Mouse (Mus musculus) heart, postnatal 0 days (tissue): ENCODE measurements around the gene Shroom3. TPM values are rescaled to one million over a fixed set of nuclear protein-coding genes. Genes with fewer than 3 reads are reported as not detected.

Experiments used
- ATAC-seq: fragments of 200-750 bp; cut with Nextera tagmentation; 2 replicates; pipeline ENCODE4 v1.8.0; 2017; ENCODE audit warnings: low read depth, moderate number of reproducible peaks, moderate library complexity; ENCODE audit not compliant: insufficient read depth
- DNase-seq: peaks from one replicate; pipeline ENCODE4 v3.0.0-alpha.2; 2016; ENCODE audit warnings: low spot score
- H3K27ac ChIP-seq: fragments of 300-500 bp; sonication (generic); 2 replicates; pipeline ENCODE4 v1.5.1; 2014; ENCODE audit warnings: low read depth, mild to moderate bottlenecking
- H3K27me3 ChIP-seq: fragments of 300-500 bp; sonication (generic); 2 replicates; pipeline ENCODE4 v1.6.1; 2014; ENCODE audit warnings: low read length, mixed read lengths; ENCODE audit not compliant: control insufficient read depth, insufficient read depth
- H3K36me3 ChIP-seq: fragments of 300-500 bp; sonication (generic); replicated peaks from 2 replicates; pipeline ENCODE4 v1.6.1; 2014; ENCODE audit warnings: low read length, mixed read lengths; ENCODE audit not compliant: control insufficient read depth, insufficient read depth
- H3K4me1 ChIP-seq: fragments of 300-500 bp; sonication (generic); 2 replicates; pipeline ENCODE4 v1.6.1; 2014; ENCODE audit warnings: antibody characterized with exemption; ENCODE audit not compliant: control insufficient read depth, insufficient read depth
- H3K4me2 ChIP-seq: fragments of 300-500 bp; sonication (generic); 2 replicates; pipeline ENCODE4 v1.6.1; 2014; ENCODE audit warnings: low read depth, mild to moderate bottlenecking, low read length, moderate library complexity
- H3K4me3 ChIP-seq: fragments of 300-500 bp; sonication (generic); 2 replicates; pipeline ENCODE4 v1.5.1; 2014; ENCODE audit warnings: low read depth, low read length
- H3K9ac ChIP-seq: fragments of 300-500 bp; sonication (generic); replicated peaks from 2 replicates; pipeline ENCODE4 v1.6.1; 2014; ENCODE audit warnings: low read depth, low read length, mixed read lengths
- H3K9me3 ChIP-seq: fragments of 300-500 bp; sonication (generic); replicated peaks from 2 replicates; pipeline ENCODE4 v1.6.1; 2016; ENCODE audit warnings: low read length; ENCODE audit not compliant: control insufficient read depth
- CTCF ChIP-seq: IDR thresholded peaks from 2 replicates; pipeline ENCODE4 v1.5.1; 2016; ENCODE audit warnings: antibody characterized with exemption, control low read depth, low read depth
- EP300 ChIP-seq: IDR thresholded peaks from 2 replicates; pipeline ENCODE4 v1.6.1; 2016; ENCODE audit warnings: antibody characterized with exemption, low read depth
- WGBS: fragments of 180-500 bp; shearing (Covaris S2); extraction: QIAGEN DNeasy Blood & Tissue Kit; methylation state at CpG from one replicate; pipeline ENCODE4 v1.1.7; 2014; 5-methylcytosine and 5-hydroxymethylcytosine counted together
- polyA plus RNA-seq: library from polyadenylated mRNA; unstranded; fragments of >200 nt; fragmentation: Nextera tagmentation; extraction: Ambion mirVana; gene quantifications from 2 replicates; pipeline ENCODE4 v1.2.1, GENCODE M21; 2015
- total RNA-seq: library from RNA; depleted of rRNA; stranded (reverse); fragments of >200 nt; gene quantifications from 2 replicates; pipeline ENCODE4 v1.2.3, GENCODE M21; 2014; ENCODE audit warnings: low replicate concordance

The Shroom3 gene
- total and polyA plus RNA-seq, 2 experiments from 2014 or later = 13.3 to 72.4 TPM

DNA sequence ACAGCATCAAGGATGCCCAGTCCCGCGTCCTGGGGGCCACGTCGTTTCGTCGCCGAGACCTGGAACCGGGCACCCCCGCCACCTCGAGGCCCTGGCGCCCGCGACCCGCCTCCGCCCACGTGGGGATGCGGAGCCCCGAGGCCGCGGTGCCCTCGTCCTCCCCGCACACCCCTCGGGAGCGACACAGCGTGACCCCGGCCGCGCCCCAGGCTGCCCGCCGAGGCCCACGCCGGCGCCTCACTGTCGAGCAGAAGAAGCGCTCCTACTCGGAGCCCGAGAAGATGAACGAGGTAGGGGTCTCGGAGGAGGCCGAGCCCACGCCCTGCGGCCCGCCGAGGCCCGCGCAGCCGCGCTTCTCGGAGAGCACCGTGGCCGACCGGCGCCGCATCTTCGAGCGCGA, 258.9 kb downstream of the Shroom3 start:
- Histone ChIP-seq H3K4me3 (no peak overlapping the region), H3K36me3 (peaks cover 49% of the 10 kb centered on the region), H3K4me1 (no peaks in the 10 kb centered on the region), H3K27me3 (no peaks in the 10 kb centered on the region), H3K9ac (no peak overlapping the region), H3K4me2 (no peak overlapping the region), H3K9me3 (peaks cover 13% of the 10 kb centered on the region), H3K27ac (no peak overlapping the region)
- DNase-seq (no peak), ATAC-seq (no peak)
- no peak for TF ChIP-seq EP300
- TF ChIP-seq CTCF = no peak
- 74% methylated on average over 57 of the region's 57 CpGs for WGBS

DNA sequence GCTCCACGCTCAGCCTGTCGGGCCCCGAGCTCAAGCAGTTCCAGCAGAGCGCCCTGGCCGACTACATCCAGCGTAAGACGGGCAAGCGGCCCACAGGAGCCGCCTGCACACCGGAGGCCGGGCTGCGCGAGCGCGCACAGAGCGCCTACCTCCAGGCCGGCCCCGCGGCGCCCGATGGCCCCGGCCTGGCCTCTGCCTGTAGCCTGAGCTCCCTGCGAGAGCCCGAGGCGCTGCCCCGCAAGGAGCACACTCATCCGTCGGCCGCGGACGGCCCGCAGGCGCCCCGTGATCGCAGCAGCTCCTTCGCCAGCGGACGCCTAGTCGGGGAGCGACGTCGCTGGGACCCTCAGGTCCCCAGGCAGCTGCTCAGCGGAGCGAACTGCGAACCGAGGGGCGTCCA, 259.3 kb downstream of the Shroom3 start:
- ATAC-seq (peak; percentile 22; the same call in 1 of the 2 replicates), DNase-seq (no peak)
- Histone ChIP-seq H3K27me3 (no peaks in the 10 kb centered on the region), H3K4me1 (no peaks in the 10 kb centered on the region), H3K36me3 (peaks cover 49% of the 10 kb centered on the region), H3K4me3 (no peak overlapping the region), H3K27ac (no peak overlapping the region), H3K9ac (no peak overlapping the region), H3K4me2 (no peak overlapping the region), H3K9me3 (peaks cover 13% of the 10 kb centered on the region)
- 73% methylated on average over 47 of the region's 47 CpGs for WGBS
- TF ChIP-seq CTCF = no peak
- TF ChIP-seq EP300 = no peak

DNA sequence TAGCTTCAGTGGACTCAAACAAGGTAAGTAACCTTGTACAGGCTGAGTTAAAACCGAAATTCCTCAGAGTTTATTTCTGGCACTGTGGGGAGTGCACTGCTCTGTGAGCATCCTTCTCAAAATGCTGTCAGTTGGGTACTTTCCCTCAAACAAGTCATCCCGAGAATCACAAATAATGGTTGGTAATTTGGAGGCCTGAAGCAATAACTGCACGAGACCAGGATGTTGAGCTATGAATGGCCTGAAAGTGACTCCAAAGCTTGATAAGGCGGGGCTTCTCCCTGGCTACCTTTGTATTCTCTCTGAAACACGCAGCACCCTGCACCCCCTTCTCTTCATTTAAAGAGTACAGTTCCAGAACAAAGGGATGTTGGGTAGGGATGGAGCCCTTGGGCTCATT, 261.6 kb downstream of the Shroom3 start:
- WGBS = 62% methylated on average over 5 of the region's 5 CpGs
- no peak for ATAC-seq
- TF ChIP-seq CTCF = no peak
- no peak for TF ChIP-seq EP300

DNA sequence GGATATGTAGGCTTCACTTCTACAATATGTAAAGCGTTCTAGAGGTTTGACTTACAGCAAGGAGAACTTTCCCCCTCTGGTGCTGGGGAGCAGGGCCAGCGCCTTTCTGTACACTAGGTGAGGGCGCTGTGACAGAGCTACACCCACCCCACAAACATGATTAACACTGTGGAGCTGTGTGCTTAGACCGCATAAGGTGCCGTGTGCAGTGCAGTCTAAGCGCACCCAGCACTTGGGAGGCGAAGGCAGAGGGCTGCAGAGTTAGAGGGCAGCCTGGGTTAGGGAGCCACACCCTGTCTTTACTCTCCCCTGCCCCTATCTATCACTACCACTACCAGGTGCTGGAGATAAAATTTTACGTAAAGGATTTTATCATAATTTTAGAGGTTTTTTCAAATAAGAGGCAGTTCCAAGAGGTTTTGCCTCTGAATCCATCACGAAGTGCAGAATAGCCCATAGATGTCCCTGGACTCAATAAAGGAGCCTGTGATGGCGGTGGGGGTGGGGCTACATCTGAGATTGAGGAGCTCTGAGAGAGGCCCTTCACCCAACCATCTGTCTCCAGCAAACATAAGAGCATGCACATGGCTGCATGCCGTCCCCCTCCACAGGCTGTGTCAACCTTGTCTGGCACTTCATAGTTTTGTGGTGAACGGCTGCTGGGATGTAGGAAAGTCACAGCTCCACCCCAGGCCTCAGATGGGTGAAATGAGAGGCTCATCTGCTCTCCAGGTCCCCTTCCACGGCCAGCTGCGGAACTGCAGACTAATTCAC, 265.9 kb downstream of the Shroom3 start:
- ATAC-seq = 0 out of 2 replicates have a peak, but pooled peaks have one; percentile 22
- Histone ChIP-seq H3K27me3 (no peaks in the 10 kb centered on the region), H3K4me2 (no peak overlapping the region), H3K4me3 (no peak overlapping the region), H3K27ac (no peak overlapping the region), H3K9ac (no peak overlapping the region), H3K36me3 (peaks cover 54% of the 10 kb centered on the region), H3K9me3 (no peaks in the 10 kb centered on the region), H3K4me1 (no peaks in the 10 kb centered on the region)
- TF ChIP-seq CTCF (no peak), EP300 (no peak)
- WGBS = 68% methylated on average over 14 of the region's 14 CpGs
- no peak for DNase-seq

More for the DNA sequence above, 261.6 kb downstream of the Shroom3 start:
- no peak overlapping the region for H3K27ac ChIP-seq
- DNase-seq = no peak
- H3K4me3 ChIP-seq = no peak overlapping the region
- H3K36me3 ChIP-seq = peaks cover 57% of the 10 kb centered on the region
- H3K27me3 ChIP-seq = no peaks in the 10 kb centered on the region
- peaks cover 13% of the 10 kb centered on the region for H3K9me3 ChIP-seq
- no peaks in the 10 kb centered on the region for H3K4me1 ChIP-seq
- H3K9ac ChIP-seq = no peak overlapping the region
- no peak overlapping the region for H3K4me2 ChIP-seq

DNA sequence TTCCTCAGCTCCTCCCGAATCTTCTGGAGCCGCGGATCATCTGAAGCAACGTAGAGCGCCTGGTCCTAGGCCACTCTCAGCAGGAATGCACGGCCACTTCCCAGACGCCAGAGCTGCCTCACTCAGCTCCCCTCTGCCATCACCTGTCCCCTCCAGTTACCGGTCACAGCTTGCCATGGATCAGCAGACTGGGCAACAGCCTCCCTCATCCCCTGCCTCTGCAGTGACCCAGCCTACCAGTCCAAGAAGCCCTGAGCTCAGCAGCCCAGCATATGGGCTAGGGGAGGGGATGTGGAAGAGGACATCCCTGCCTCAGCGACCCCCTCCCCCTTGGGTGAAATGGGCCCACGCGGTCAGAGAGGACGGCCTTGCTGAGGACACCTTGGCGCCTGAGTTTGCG, 267.3 kb downstream of the Shroom3 start:
- TF ChIP-seq CTCF = no peak
- no peak for TF ChIP-seq EP300
- Histone ChIP-seq H3K4me3 (no peak overlapping the region), H3K9me3 (no peaks in the 10 kb centered on the region), H3K27me3 (no peaks in the 10 kb centered on the region), H3K27ac (no peak overlapping the region), H3K4me2 (no peak overlapping the region), H3K9ac (no peak overlapping the region), H3K36me3 (peaks cover 54% of the 10 kb centered on the region), H3K4me1 (no peaks in the 10 kb centered on the region)
- no peak for DNase-seq
- ATAC-seq = no peak
- WGBS = 67% methylated on average over 14 of the region's 14 CpGs

DNA sequence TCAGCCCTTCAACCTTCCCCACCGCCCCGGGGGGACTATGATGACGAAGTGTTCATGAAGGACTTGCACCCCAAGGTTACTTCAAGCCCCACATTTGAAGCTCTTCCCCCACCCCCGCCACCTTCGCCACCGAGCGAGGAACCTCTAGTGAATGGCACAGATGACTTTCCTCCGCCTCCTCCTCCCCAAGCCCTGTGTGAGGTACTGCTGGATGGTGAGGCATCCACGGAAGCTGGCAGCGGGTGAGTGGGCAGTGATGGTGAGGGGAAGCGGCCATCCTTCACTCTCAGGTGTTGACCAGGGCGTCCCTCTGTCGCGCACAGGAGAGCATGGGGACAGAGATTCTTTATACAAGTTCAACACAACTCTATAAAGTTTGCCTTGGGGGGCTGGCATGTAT, 267.8 kb downstream of the Shroom3 start:
- no peak for TF ChIP-seq EP300
- TF ChIP-seq CTCF = no peak
- Histone ChIP-seq H3K4me1 (no peaks in the 10 kb centered on the region), H3K36me3 (peaks cover 56% of the 10 kb centered on the region), H3K27ac (no peak overlapping the region), H3K9ac (no peak overlapping the region), H3K27me3 (no peaks in the 10 kb centered on the region), H3K4me2 (no peak overlapping the region), H3K9me3 (no peaks in the 10 kb centered on the region), H3K4me3 (no peak overlapping the region)
- 89% methylated on average over 14 of the region's 14 CpGs for WGBS
- DNase-seq (no peak), ATAC-seq (no peak)
